Mouse (Mus musculus): ENCODE measurements around the gene Muc3a. TPM values are rescaled to one million over a fixed set of nuclear protein-coding genes. Genes with fewer than 3 reads are reported as not detected.

The Muc3a gene
- polyA plus RNA-seq (2012; rRNA removed) (0.73 and 1.4 TPM in 2 replicates), polyA plus RNA-seq (2014; fragmentation: Nextera tagmentation; extraction: Ambion mirVana) (0.10 TPM in 1 of 2 replicates, not detected in the other)

- H3K4me3 ChIP-seq (replicated peaks; ENCODE audit: low read length), result no peak within 1 kb of the TSS
- H3K9me3 ChIP-seq (ENCODE audit: control insufficient read depth, low read length), result no peaks in the 10 kb centered on the region
- no peak within 1 kb of the TSS for H3K4me2 ChIP-seq (replicated peaks; ENCODE audit: low read depth, low read length, severe bottlenecking)
- H3K9ac ChIP-seq (ENCODE audit: low read depth, low read length, severe bottlenecking), result no peak within 1 kb of the TSS
- DNase-seq (ENCODE audit: low spot score) (no peak), ATAC-seq (ENCODE audit: low FRiP score, low read depth) (no peak)
- H3K27ac ChIP-seq (replicated peaks; ENCODE audit: low read depth, low read length), result no peak within 1 kb of the TSS
- H3K4me1 ChIP-seq (ENCODE audit: control insufficient read depth, insufficient read depth, low read length), result no peaks in the 10 kb centered on the region
- no peaks in the 10 kb centered on the region for H3K36me3 ChIP-seq (ENCODE audit: control insufficient read depth, insufficient read depth, low read length)
- TF ChIP-seq POLR2A (IDR thresholded peaks at IDR 0.05; ENCODE audit: borderline replicate concordance, extremely low read depth, insufficient read depth, insufficient read length), result no peak
- H3K27me3 ChIP-seq (ENCODE audit: control insufficient read depth, insufficient read depth, low read length), result no peaks in the 10 kb centered on the region
- WGBS, result 69% methylated on average over 2 of the region's 2 CpGs
These were observed at the start of gene Muc3a for GRCm38 (mm10) chr5:137212289-137212688. TSS of gene Muc3a (minus strand) at chr5:137212389.

GRCm38 (mm10) chr5:137211114-137211829, 917 bp downstream of the Muc3a start:
- DNase-seq (ENCODE audit: low spot score) (no peak), ATAC-seq (ENCODE audit: low FRiP score, low read depth) (no peak)
- Histone ChIP-seq H3K4me1 (ENCODE audit: control insufficient read depth, insufficient read depth, low read length) (no peaks in the 10 kb centered on the region), H3K4me2 (replicated peaks; ENCODE audit: low read depth, low read length, severe bottlenecking) (no peak overlapping the region), H3K9ac (ENCODE audit: low read depth, low read length, severe bottlenecking) (no peak overlapping the region), H3K9me3 (ENCODE audit: control insufficient read depth, low read length) (no peaks in the 10 kb centered on the region), H3K27me3 (ENCODE audit: control insufficient read depth, insufficient read depth, low read length) (no peaks in the 10 kb centered on the region), H3K27ac (replicated peaks; ENCODE audit: low read depth, low read length) (no peak overlapping the region), H3K36me3 (ENCODE audit: control insufficient read depth, insufficient read depth, low read length) (no peaks in the 10 kb centered on the region), H3K4me3 (replicated peaks; ENCODE audit: low read length) (no peak overlapping the region)
- no peak for TF ChIP-seq POLR2A (IDR thresholded peaks at IDR 0.05; ENCODE audit: borderline replicate concordance, extremely low read depth, insufficient read depth, insufficient read length)
- 14% methylated on average over 17 of the region's 17 CpGs for WGBS

GRCm38 (mm10) chr5:137210689-137211088, 1.5 kb downstream of the Muc3a start:
- Histone ChIP-seq H3K4me2 (replicated peaks; ENCODE audit: low read depth, low read length, severe bottlenecking) (no peak overlapping the region), H3K4me3 (replicated peaks; ENCODE audit: low read length) (no peak overlapping the region), H3K27ac (replicated peaks; ENCODE audit: low read depth, low read length) (no peak overlapping the region), H3K9me3 (ENCODE audit: control insufficient read depth, low read length) (no peaks in the 10 kb centered on the region), H3K36me3 (ENCODE audit: control insufficient read depth, insufficient read depth, low read length) (no peaks in the 10 kb centered on the region), H3K4me1 (ENCODE audit: control insufficient read depth, insufficient read depth, low read length) (no peaks in the 10 kb centered on the region), H3K9ac (ENCODE audit: low read depth, low read length, severe bottlenecking) (no peak overlapping the region), H3K27me3 (ENCODE audit: control insufficient read depth, insufficient read depth, low read length) (no peaks in the 10 kb centered on the region)
- ATAC-seq (ENCODE audit: low FRiP score, low read depth) (no peak; the same call in 1 of the 2 replicates), DNase-seq (ENCODE audit: low spot score) (no peak)
- TF ChIP-seq POLR2A (IDR thresholded peaks at IDR 0.05; ENCODE audit: borderline replicate concordance, extremely low read depth, insufficient read depth, insufficient read length), result no peak
- WGBS, result 63% methylated on average over 8 of the region's 8 CpGs

- Histone ChIP-seq H3K36me3 (ENCODE audit: control insufficient read depth, insufficient read depth, low read length) (no peaks in the 10 kb centered on the region), H3K4me1 (ENCODE audit: control insufficient read depth, insufficient read depth, low read length) (no peaks in the 10 kb centered on the region), H3K9ac (ENCODE audit: low read depth, low read length, severe bottlenecking) (no peak overlapping the region), H3K9me3 (ENCODE audit: control insufficient read depth, low read length) (no peaks in the 10 kb centered on the region), H3K27me3 (ENCODE audit: control insufficient read depth, insufficient read depth, low read length) (no peaks in the 10 kb centered on the region), H3K4me3 (replicated peaks; ENCODE audit: low read length) (no peak overlapping the region), H3K27ac (replicated peaks; ENCODE audit: low read depth, low read length) (no peak overlapping the region), H3K4me2 (replicated peaks; ENCODE audit: low read depth, low read length, severe bottlenecking) (no peak overlapping the region)
- TF ChIP-seq POLR2A (IDR thresholded peaks at IDR 0.05; ENCODE audit: borderline replicate concordance, extremely low read depth, insufficient read depth, insufficient read length), result no peak
- 67% methylated on average over 3 of the region's 3 CpGs for WGBS
- DNase-seq (ENCODE audit: low spot score) (no peak), ATAC-seq (ENCODE audit: low FRiP score, low read depth) (no peak)
These were observed 6.9 kb downstream of the Muc3a start for GRCm38 (mm10) chr5:137205301-137205700.

- no peak overlapping the region for H3K4me3 ChIP-seq (replicated peaks; ENCODE audit: low read length)
- ATAC-seq (ENCODE audit: low FRiP score, low read depth), result no peak
- WGBS, result 79% methylated on average over 8 of the region's 8 CpGs
These were observed 17.6 kb downstream of the Muc3a start for GRCm38 (mm10) chr5:137194488-137195120.

More at GRCm38 (mm10) chr5:137194488-137195120, 17.6 kb downstream of the Muc3a start:
- Histone ChIP-seq H3K27ac (replicated peaks; ENCODE audit: low read depth, low read length) (no peak overlapping the region), H3K36me3 (ENCODE audit: control insufficient read depth, insufficient read depth, low read length) (no peaks in the 10 kb centered on the region), H3K4me1 (ENCODE audit: control insufficient read depth, insufficient read depth, low read length) (no peaks in the 10 kb centered on the region), H3K4me2 (replicated peaks; ENCODE audit: low read depth, low read length, severe bottlenecking) (no peak overlapping the region), H3K27me3 (ENCODE audit: control insufficient read depth, insufficient read depth, low read length) (0 out of 2 replicates have a peak, but pooled peaks cover 6% of the 10 kb centered on the region), H3K9ac (ENCODE audit: low read depth, low read length, severe bottlenecking) (no peak overlapping the region), H3K9me3 (ENCODE audit: control insufficient read depth, low read length) (no peaks in the 10 kb centered on the region)
- no peak for DNase-seq (ENCODE audit: low spot score)
- TF ChIP-seq POLR2A (IDR thresholded peaks at IDR 0.05; ENCODE audit: borderline replicate concordance, extremely low read depth, insufficient read depth, insufficient read length), result no peak
